ENCODE assay signal across 8 mouse cellular contexts in genomic region chr12:111958101-111958865, GRCm38 (mm10). TPM values are rescaled to one million over a fixed set of nuclear protein-coding genes. Genes with fewer than 3 reads are reported as not detected.
DNase-seq lines count a peak whose midpoint lies in the region; ATAC-seq and TF ChIP-seq lines count a peak whose summit lies in the region.

No protein-coding gene starts in this region.

- H3K4me2 ChIP-seq in kidney, embryonic 15.5 days: no peak overlapping the region
- H3K4me2 ChIP-seq in limb, embryonic 15.5 days: no peak overlapping the region
- no peak overlapping the region for H3K4me2 ChIP-seq in midbrain, embryonic 15.5 days

- no peaks in the 10 kb centered on the region for H3K4me1 ChIP-seq in kidney, embryonic 15.5 days
- 0 out of 2 replicates have a peak, but pooled peaks cover 5% of the 10 kb centered on the region for H3K4me1 ChIP-seq in limb, embryonic 15.5 days
- H3K4me1 ChIP-seq in midbrain, embryonic 15.5 days: no peaks in the 10 kb centered on the region
- no peaks in the 10 kb centered on the region for H3K4me1 ChIP-seq in spleen, adult 2 months (ENCODE audit: control insufficient read depth, insufficient read depth, insufficient read length)

- H3K27me3 ChIP-seq in kidney, embryonic 15.5 days: no peaks in the 10 kb centered on the region
- no peaks in the 10 kb centered on the region for H3K27me3 ChIP-seq in limb, embryonic 15.5 days
- H3K27me3 ChIP-seq in midbrain, embryonic 15.5 days (replicated peaks): no peaks in the 10 kb centered on the region
- H3K27me3 ChIP-seq in spleen, adult 2 months (ENCODE audit: control insufficient read depth, insufficient read depth, low read length): no peaks in the 10 kb centered on the region

- DNase-seq in urinary bladder, postnatal 25 days (ENCODE audit: low spot score): peak; percentile 70
- no peak for DNase-seq in urinary bladder, adult 2 months (ENCODE audit: low spot score)
- DNase-seq in embryo, embryonic 10.5 days (ENCODE audit: low spot score): peak; percentile 82
- peak; percentile 29 to 68 for DNase-seq in heart, adult 9 months (ENCODE audit: low spot score in 2 of 2)
- DNase-seq in spleen, adult 2 months (ENCODE audit: low read depth in 1 of 2, low spot score in 2 of 2): peak; percentile 25 to 70

- peak; percentile 70; the same call in 1 of the 2 replicates for TF ChIP-seq CTCF in spleen, adult 2 months (IDR thresholded peaks at IDR 0.05; ENCODE audit: extremely low read depth, insufficient read depth, insufficient read length, insufficient replicate concordance)

- no peak for TF ChIP-seq POLR2A in spleen, adult 2 months (IDR thresholded peaks at IDR 0.05; ENCODE audit: low read depth, low read length)

- H3K9me3 ChIP-seq in kidney, embryonic 15.5 days (replicated peaks): peaks cover 4% of the 10 kb centered on the region; the same call in 1 of the 2 replicates
- no peaks in the 10 kb centered on the region for H3K9me3 ChIP-seq in limb, embryonic 15.5 days
- no peaks in the 10 kb centered on the region for H3K9me3 ChIP-seq in midbrain, embryonic 15.5 days

- peak; percentile 52; the same call in 1 of the 2 replicates for ATAC-seq in kidney, embryonic 15.5 days (replicated peaks; ENCODE audit: low FRiP score)
- ATAC-seq in limb, embryonic 15.5 days (ENCODE audit: insufficient number of reproducible peaks, low FRiP score, low TSS enrichment, low read depth): peak; percentile 30; the same call in 1 of the 2 replicates
- peak; percentile 54 for ATAC-seq in midbrain, embryonic 15.5 days (replicated peaks)

- peaks cover 42% of the 10 kb centered on the region for H3K36me3 ChIP-seq in kidney, embryonic 15.5 days
- H3K36me3 ChIP-seq in limb, embryonic 15.5 days: peaks cover 39% of the 10 kb centered on the region
- peaks cover 25% of the 10 kb centered on the region for H3K36me3 ChIP-seq in midbrain, embryonic 15.5 days (replicated peaks)
- H3K36me3 ChIP-seq in spleen, adult 2 months (ENCODE audit: control insufficient read depth, insufficient read depth, low read length): peaks cover 9% of the 10 kb centered on the region

- no peak overlapping the region for H3K27ac ChIP-seq in kidney, embryonic 15.5 days
- no peak overlapping the region for H3K27ac ChIP-seq in limb, embryonic 15.5 days
- H3K27ac ChIP-seq in midbrain, embryonic 15.5 days: no peak overlapping the region
- no peak overlapping the region for H3K27ac ChIP-seq in spleen, adult 2 months (ENCODE audit: insufficient read depth, low read length)

- H3K4me3 ChIP-seq in kidney, embryonic 15.5 days (replicated peaks): no peak overlapping the region
- no peak overlapping the region for H3K4me3 ChIP-seq in limb, embryonic 15.5 days
- no peak overlapping the region for H3K4me3 ChIP-seq in midbrain, embryonic 15.5 days
- H3K4me3 ChIP-seq in spleen, adult 2 months (ENCODE audit: extremely low read depth, insufficient read depth, insufficient read length): no peak overlapping the region

- 44% methylated on average over 9 of the region's 9 CpGs for WGBS in kidney, embryonic 15.5 days
- WGBS in limb, embryonic 15.5 days: 39% methylated on average over 9 of the region's 9 CpGs
- 46% methylated on average over 9 of the region's 9 CpGs for WGBS in midbrain, embryonic 15.5 days
- 44% methylated on average over 9 of the region's 9 CpGs for WGBS in spleen, adult 2 months

- H3K9ac ChIP-seq in kidney, embryonic 15.5 days: no peak overlapping the region
- H3K9ac ChIP-seq in limb, embryonic 15.5 days: no peak overlapping the region
- H3K9ac ChIP-seq in midbrain, embryonic 15.5 days: no peak overlapping the region

RNA-seq across cellular contexts. Expression of gene Atp5mpl, which starts 8.5 kb away (rescaled TPM):
- polyA plus RNA-seq in urinary bladder, adult 2 months (2012; rRNA removed): 214 and 229 TPM in 2 replicates
- 785 and 879 TPM in 2 replicates for polyA plus RNA-seq in kidney, embryonic 15.5 days (2015; fragmentation: Nextera tagmentation; extraction: Ambion mirVana)
- polyA plus RNA-seq in limb, embryonic 15.5 days (2015; fragmentation: Nextera tagmentation; extraction: Ambion mirVana): 515 and 585 TPM in 2 replicates
- 664 and 669 TPM in 2 replicates for polyA plus RNA-seq in midbrain, embryonic 15.5 days (2015; fragmentation: Nextera tagmentation; extraction: Ambion mirVana)
- 8.8 and 9.3 TPM in 2 replicates for polyA plus RNA-seq in spleen, adult 2 months (2012; rRNA removed)

RNA-seq across cellular contexts. Expression of gene Tdrd9, which starts 13.1 kb away (rescaled TPM):
- polyA plus RNA-seq in urinary bladder, adult 2 months (2012; rRNA removed): 0.06 and 0.07 TPM in 2 replicates
- 0.47 and 0.57 TPM in 2 replicates for polyA plus RNA-seq in kidney, embryonic 15.5 days (2015; fragmentation: Nextera tagmentation; extraction: Ambion mirVana)
- 0.19 and 0.88 TPM in 2 replicates for polyA plus RNA-seq in limb, embryonic 15.5 days (2015; fragmentation: Nextera tagmentation; extraction: Ambion mirVana)
- 0.28 and 0.42 TPM in 2 replicates for polyA plus RNA-seq in midbrain, embryonic 15.5 days (2015; fragmentation: Nextera tagmentation; extraction: Ambion mirVana)
- 0.02 TPM in 1 of 2 replicates, not detected in the other for polyA plus RNA-seq in spleen, adult 2 months (2012; rRNA removed)

RNA-seq across cellular contexts. Expression of gene Rd3l, which starts 22.8 kb away (rescaled TPM):
- not detected in 2 replicates for polyA plus RNA-seq in urinary bladder, adult 2 months (2012; rRNA removed)
- polyA plus RNA-seq in kidney, embryonic 15.5 days (2015; fragmentation: Nextera tagmentation; extraction: Ambion mirVana): not detected in 2 replicates
- polyA plus RNA-seq in limb, embryonic 15.5 days (2015; fragmentation: Nextera tagmentation; extraction: Ambion mirVana): not detected in 2 replicates
- polyA plus RNA-seq in midbrain, embryonic 15.5 days (2015; fragmentation: Nextera tagmentation; extraction: Ambion mirVana): not detected in 2 replicates
- not detected in 2 replicates for polyA plus RNA-seq in spleen, adult 2 months (2012; rRNA removed)

RNA-seq across cellular contexts. Expression of gene Ppp1r13b, which starts 50.4 kb away (rescaled TPM):
- polyA plus RNA-seq in urinary bladder, adult 2 months (2012; rRNA removed): 16.6 and 24.9 TPM in 2 replicates
- polyA plus RNA-seq in kidney, embryonic 15.5 days (2015; fragmentation: Nextera tagmentation; extraction: Ambion mirVana): 14.5 and 18.5 TPM in 2 replicates
- polyA plus RNA-seq in limb, embryonic 15.5 days (2015; fragmentation: Nextera tagmentation; extraction: Ambion mirVana): 11.8 and 14.9 TPM in 2 replicates
- polyA plus RNA-seq in midbrain, embryonic 15.5 days (2015; fragmentation: Nextera tagmentation; extraction: Ambion mirVana): 40.4 and 41.8 TPM in 2 replicates
- 13.7 and 13.8 TPM in 2 replicates for polyA plus RNA-seq in spleen, adult 2 months (2012; rRNA removed)

Comparison
In these comparisons a context has a peak if more than half of its experiments do, and no peak if none do; other contexts are left out.
1. RNA of gene Atp5mpl, which starts 8.5 kb away (polyA plus RNA-seq): 785 to 879 TPM in kidney, embryonic 15.5 days, 664 to 669 TPM in midbrain, embryonic 15.5 days, 515 to 585 TPM in limb, embryonic 15.5 days and 214 to 229 TPM in urinary bladder, adult 2 months; 8.8 to 9.3 TPM in spleen, adult 2 months; every median in the first group is over 10 times any median in the second.
2. Peak in every context shown above with its lines, with median percentiles within 50 percentile points of each other: ATAC-seq.